Mouse (Mus musculus): ENCODE measurements around the gene Rhoc.
A peak's percentile ranks its signal among the peaks of the same experiment; 100 is the strongest.

Gene Rhoc

GRCm38 (mm10) chr3:104815346-104815745 is 27.2 kb downstream of the Rhoc start:
- peak; percentile 97 for DNase-seq (ENCODE audit: low read depth, low spot score)

GRCm38 (mm10) chr3:104816130-104816529 is 28.0 kb downstream of the Rhoc start:
- DNase-seq (ENCODE audit: low read depth, low spot score): no peak

GRCm38 (mm10) chr3:104817481-104817990 is 29.4 kb downstream of the Rhoc start:
- no peak for DNase-seq (ENCODE audit: low read depth, low spot score)

GRCm38 (mm10) chr3:104817991-104818748 is 30.0 kb downstream of the Rhoc start, which contains the start of gene Mov10:
Gene Mov10 (minus strand): TSS chr3:104818563.
- peak; percentile 93 for DNase-seq (ENCODE audit: low read depth, low spot score)

- DNase-seq (ENCODE audit: low read depth, low spot score): no peak
Measured at GRCm38 (mm10) chr3:104818749-104819134, 30.6 kb downstream of the Rhoc start.

- no peak for DNase-seq (ENCODE audit: low read depth, low spot score)
Measured at GRCm38 (mm10) chr3:104820426-104820825, 32.3 kb downstream of the Rhoc start.

- no peak for DNase-seq (ENCODE audit: low read depth, low spot score)
Measured at GRCm38 (mm10) chr3:104822413-104822812, 34.2 kb downstream of the Rhoc start.

GRCm38 (mm10) chr3:104835797-104836196 is 47.6 kb downstream of the Rhoc start:
- no peak for DNase-seq (ENCODE audit: low read depth, low spot score)

- DNase-seq (ENCODE audit: low read depth, low spot score): no peak
Measured at GRCm38 (mm10) chr3:104841049-104841448, 52.9 kb downstream of the Rhoc start.

Data from ES-CJ7 (cell line).